Mouse (Mus musculus): ENCODE data around the gene Trp53bp2. TPM values are rescaled to one million over a fixed set of nuclear protein-coding genes. Genes with fewer than 3 reads are reported as not detected.
A peak's percentile ranks its signal among the peaks of the same experiment; 100 is the strongest.

The Trp53bp2 gene
- polyA plus RNA-seq, 2 experiments, result 24.0 to 25.9 TPM

DNA sequence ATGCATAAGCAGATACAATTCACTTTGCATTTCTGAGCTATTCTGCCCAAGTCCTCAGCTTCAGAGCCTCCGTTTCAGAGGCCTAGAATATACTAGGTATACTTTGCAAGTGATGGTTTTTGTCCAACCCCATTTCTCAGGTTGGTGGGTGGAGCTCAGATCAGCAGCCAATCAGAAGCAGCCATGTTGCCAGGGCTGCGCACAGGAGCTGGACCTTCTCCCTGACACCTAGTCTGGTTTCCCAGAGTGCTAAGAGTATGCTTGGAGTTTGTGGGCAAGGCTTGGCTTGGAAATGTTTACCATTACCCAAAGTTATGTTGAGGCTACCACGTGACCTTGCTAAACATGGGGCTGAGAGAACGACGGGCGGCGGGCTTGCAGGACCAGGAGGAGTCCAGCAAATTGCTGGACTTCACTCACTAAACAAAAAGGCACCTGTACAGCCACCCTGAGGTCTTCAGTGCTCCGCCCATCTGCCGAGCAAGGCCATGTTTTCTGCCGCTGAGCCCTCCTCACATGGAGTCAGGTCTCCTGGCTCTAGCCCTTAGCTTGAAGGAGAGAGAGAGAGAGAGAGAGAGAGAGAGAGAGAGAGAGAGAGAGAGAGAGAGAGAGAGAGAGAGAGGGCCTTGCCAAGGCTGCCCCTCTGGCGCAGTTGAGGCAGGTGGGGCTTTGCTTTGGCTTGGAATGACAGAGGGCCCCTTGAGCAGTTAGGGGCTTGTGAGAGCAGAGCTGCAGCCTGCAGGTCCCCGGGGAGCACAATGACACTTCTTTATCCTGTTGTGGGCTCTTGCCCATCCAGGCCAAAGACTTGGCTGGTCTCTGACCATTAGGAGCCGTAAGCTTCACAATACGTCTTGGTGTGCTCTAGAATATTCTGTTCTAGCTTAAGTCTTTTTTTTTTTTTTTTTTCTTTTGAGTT lies 74.3 kb downstream of the Trp53bp2 start:
- no peak overlapping the region for H3K9ac ChIP-seq (ENCODE audit: low read depth, low read length, severe bottlenecking)
- 94% methylated on average over 14 of the region's 14 CpGs for WGBS
- H3K27me3 ChIP-seq (ENCODE audit: control insufficient read depth, insufficient read depth, low read length), result no peaks in the 10 kb centered on the region
- H3K4me3 ChIP-seq (replicated peaks; ENCODE audit: low read length), result no peak overlapping the region
- no peak overlapping the region for H3K27ac ChIP-seq (replicated peaks; ENCODE audit: low read depth, low read length)
- ATAC-seq (ENCODE audit: low FRiP score, low read depth) (no peak), DNase-seq (ENCODE audit: low spot score) (no peak)
- peaks cover 97% of the 10 kb centered on the region for H3K36me3 ChIP-seq (ENCODE audit: control insufficient read depth, insufficient read depth, low read length)
- H3K4me2 ChIP-seq (replicated peaks; ENCODE audit: low read depth, low read length, severe bottlenecking), result no peak overlapping the region
- H3K9me3 ChIP-seq (ENCODE audit: control insufficient read depth, low read length), result no peaks in the 10 kb centered on the region
- TF ChIP-seq POLR2A (IDR thresholded peaks at IDR 0.05; ENCODE audit: borderline replicate concordance, extremely low read depth, insufficient read depth, insufficient read length), result no peak
- H3K4me1 ChIP-seq (ENCODE audit: control insufficient read depth, insufficient read depth, low read length), result no peaks in the 10 kb centered on the region

- Histone ChIP-seq H3K27me3 (ENCODE audit: control insufficient read depth, insufficient read depth, low read length) (no peaks in the 10 kb centered on the region), H3K27ac (replicated peaks; ENCODE audit: low read depth, low read length) (no peak overlapping the region), H3K9ac (ENCODE audit: low read depth, low read length, severe bottlenecking) (no peak overlapping the region), H3K4me1 (ENCODE audit: control insufficient read depth, insufficient read depth, low read length) (no peaks in the 10 kb centered on the region), H3K36me3 (ENCODE audit: control insufficient read depth, insufficient read depth, low read length) (peaks cover 97% of the 10 kb centered on the region), H3K4me3 (replicated peaks; ENCODE audit: low read length) (no peak overlapping the region), H3K4me2 (replicated peaks; ENCODE audit: low read depth, low read length, severe bottlenecking) (no peak overlapping the region), H3K9me3 (ENCODE audit: control insufficient read depth, low read length) (no peaks in the 10 kb centered on the region)
- ATAC-seq (ENCODE audit: low FRiP score, low read depth) (no peak), DNase-seq (ENCODE audit: low spot score) (no peak)
- WGBS, result 88% methylated on average over 12 of the region's 12 CpGs
- no peak for TF ChIP-seq POLR2A (IDR thresholded peaks at IDR 0.05; ENCODE audit: borderline replicate concordance, extremely low read depth, insufficient read depth, insufficient read length)
These were observed 74.9 kb downstream of the Trp53bp2 start for GRCm38 (mm10) chr1:182483910-182484274.

DNA sequence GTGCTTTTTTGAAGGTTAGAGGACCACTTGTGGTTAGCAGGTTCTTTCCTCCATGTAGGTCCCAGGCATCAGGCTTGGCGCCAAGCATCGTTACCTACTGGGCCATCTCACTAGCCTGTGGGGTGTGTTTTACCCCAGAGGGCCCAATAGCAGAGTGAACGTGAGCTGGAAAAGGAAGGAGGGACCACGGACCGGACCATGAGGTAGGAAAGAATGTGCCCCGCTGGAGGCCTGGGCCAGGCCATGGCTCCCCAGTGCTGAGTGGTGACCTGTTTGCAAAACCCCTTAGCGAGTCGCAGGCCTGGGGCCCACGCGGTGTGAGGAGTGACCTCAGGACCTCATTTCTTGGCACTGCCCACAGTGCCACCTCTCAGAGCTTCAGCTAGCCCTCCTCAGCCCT lies 79.5 kb downstream of the Trp53bp2 start:
- Histone ChIP-seq H3K4me3 (replicated peaks; ENCODE audit: low read length) (no peak overlapping the region), H3K9ac (ENCODE audit: low read depth, low read length, severe bottlenecking) (no peak overlapping the region), H3K27me3 (ENCODE audit: control insufficient read depth, insufficient read depth, low read length) (no peaks in the 10 kb centered on the region), H3K4me1 (ENCODE audit: control insufficient read depth, insufficient read depth, low read length) (0 out of 2 replicates have a peak, but pooled peaks cover 4% of the 10 kb centered on the region), H3K27ac (replicated peaks; ENCODE audit: low read depth, low read length) (no peak overlapping the region), H3K4me2 (replicated peaks; ENCODE audit: low read depth, low read length, severe bottlenecking) (no peak overlapping the region), H3K9me3 (ENCODE audit: control insufficient read depth, low read length) (no peaks in the 10 kb centered on the region), H3K36me3 (ENCODE audit: control insufficient read depth, insufficient read depth, low read length) (peaks cover 89% of the 10 kb centered on the region)
- DNase-seq (ENCODE audit: low spot score) (no peak), ATAC-seq (ENCODE audit: low FRiP score, low read depth) (no peak)
- TF ChIP-seq POLR2A (IDR thresholded peaks at IDR 0.05; ENCODE audit: borderline replicate concordance, extremely low read depth, insufficient read depth, insufficient read length), result no peak
- 97% methylated on average over 6 of the region's 10 CpGs for WGBS

DNA sequence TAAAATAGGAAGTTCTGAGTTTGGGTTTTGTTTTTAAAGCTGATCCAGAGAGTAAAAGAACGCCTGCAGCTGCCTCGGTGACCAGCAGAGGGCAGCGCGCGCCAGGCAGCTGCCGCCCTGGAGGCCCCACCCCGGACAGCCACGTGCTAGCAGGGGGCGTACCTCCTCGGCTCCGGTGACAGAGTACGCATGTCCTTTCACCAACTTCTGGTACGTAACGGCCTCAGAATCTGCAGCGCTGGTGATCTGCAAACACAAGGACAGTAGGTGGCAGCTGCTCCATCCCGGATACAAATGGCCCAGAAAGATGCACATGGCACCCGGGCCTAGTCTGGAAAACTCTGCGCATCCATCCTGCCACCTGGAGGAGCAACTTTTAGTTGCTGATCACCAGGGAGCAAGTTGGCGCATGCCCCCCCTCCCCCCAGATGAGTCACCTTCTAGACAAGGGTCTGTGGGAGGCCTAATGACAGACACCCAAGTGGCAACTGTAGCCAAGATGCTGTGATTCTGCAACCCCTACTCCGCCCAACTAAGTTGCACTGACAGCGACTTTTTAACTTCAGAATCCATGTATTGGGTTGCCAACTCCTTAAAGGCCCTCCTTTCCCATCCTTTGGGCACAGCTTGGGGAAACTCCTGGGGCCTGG lies 81.0 kb downstream of the Trp53bp2 start:
- 9% methylated on average over 21 of the region's 21 CpGs for WGBS
- no peak for TF ChIP-seq POLR2A (IDR thresholded peaks at IDR 0.05; ENCODE audit: borderline replicate concordance, extremely low read depth, insufficient read depth, insufficient read length)
- H3K27ac ChIP-seq (replicated peaks; ENCODE audit: low read depth, low read length), result peak overlapping the region; percentile 10; the same call in 1 of the 2 replicates
- peaks cover 85% of the 10 kb centered on the region for H3K36me3 ChIP-seq (ENCODE audit: control insufficient read depth, insufficient read depth, low read length)
- H3K4me1 ChIP-seq (ENCODE audit: control insufficient read depth, insufficient read depth, low read length), result peaks cover 8% of the 10 kb centered on the region
- DNase-seq (ENCODE audit: low spot score) (peak; percentile 92), ATAC-seq (ENCODE audit: low FRiP score, low read depth) (peak; percentile 95)
- no peaks in the 10 kb centered on the region for H3K9me3 ChIP-seq (ENCODE audit: control insufficient read depth, low read length)
- H3K27me3 ChIP-seq (ENCODE audit: control insufficient read depth, insufficient read depth, low read length), result no peaks in the 10 kb centered on the region
- peak overlapping the region; percentile 9; the same call in 1 of the 2 replicates for H3K4me3 ChIP-seq (replicated peaks; ENCODE audit: low read length)
- no peak overlapping the region for H3K9ac ChIP-seq (ENCODE audit: low read depth, low read length, severe bottlenecking)
- peak overlapping the region; percentile 43 for H3K4me2 ChIP-seq (replicated peaks; ENCODE audit: low read depth, low read length, severe bottlenecking)

DNA sequence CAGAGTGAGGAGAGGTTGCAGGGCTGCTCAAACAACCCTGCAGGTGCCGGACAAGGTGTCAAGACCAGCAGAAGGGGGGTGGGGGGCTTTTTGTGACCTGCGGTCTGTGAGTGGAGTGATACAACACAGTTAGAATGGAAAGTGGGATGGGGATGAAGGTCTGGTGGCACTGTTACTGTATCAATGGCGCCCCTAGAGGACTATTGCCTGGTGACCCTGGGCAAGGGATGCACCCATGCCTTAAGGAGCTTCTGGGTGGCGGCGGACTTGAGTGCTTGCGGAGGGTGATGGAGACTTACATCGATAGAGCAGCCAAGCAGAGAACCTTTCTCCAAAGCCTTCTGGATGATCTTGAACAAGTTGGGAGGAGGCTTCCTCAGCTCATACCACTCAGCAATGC lies 81.6 kb downstream of the Trp53bp2 start:
- Histone ChIP-seq H3K9ac (ENCODE audit: low read depth, low read length, severe bottlenecking) (no peak overlapping the region), H3K4me1 (ENCODE audit: control insufficient read depth, insufficient read depth, low read length) (peaks cover 10% of the 10 kb centered on the region), H3K9me3 (ENCODE audit: control insufficient read depth, low read length) (no peaks in the 10 kb centered on the region), H3K36me3 (ENCODE audit: control insufficient read depth, insufficient read depth, low read length) (peaks cover 78% of the 10 kb centered on the region), H3K4me2 (replicated peaks; ENCODE audit: low read depth, low read length, severe bottlenecking) (no peak overlapping the region), H3K4me3 (replicated peaks; ENCODE audit: low read length) (no peak overlapping the region), H3K27me3 (ENCODE audit: control insufficient read depth, insufficient read depth, low read length) (no peaks in the 10 kb centered on the region), H3K27ac (replicated peaks; ENCODE audit: low read depth, low read length) (0 out of 2 replicates have a peak overlapping the region, but pooled peaks have one; percentile 10)
- TF ChIP-seq POLR2A (IDR thresholded peaks at IDR 0.05; ENCODE audit: borderline replicate concordance, extremely low read depth, insufficient read depth, insufficient read length), result no peak
- WGBS, result 81% methylated on average over 7 of the region's 7 CpGs
- DNase-seq (ENCODE audit: low spot score), result no peak
- ATAC-seq (ENCODE audit: low FRiP score, low read depth), result no peak

All from limb, embryonic 14.5 days (tissue).